Mouse (Mus musculus) spleen, postnatal 14 days (tissue): ENCODE results near the gene Vmn2r47.
"Not testable (repeated sequence)": the region's sequence is repeated elsewhere in the genome, so short reads cannot be mapped to it uniquely, and the experiment has no call there.

Experiments
- DNase-seq, 2 experiments: peaks; one replicate each; pipeline ENCODE4 v3.0.0; 2021 to 2022; ENCODE audit warnings: low spot score in 2 of 2

Gene Vmn2r47

DNA sequence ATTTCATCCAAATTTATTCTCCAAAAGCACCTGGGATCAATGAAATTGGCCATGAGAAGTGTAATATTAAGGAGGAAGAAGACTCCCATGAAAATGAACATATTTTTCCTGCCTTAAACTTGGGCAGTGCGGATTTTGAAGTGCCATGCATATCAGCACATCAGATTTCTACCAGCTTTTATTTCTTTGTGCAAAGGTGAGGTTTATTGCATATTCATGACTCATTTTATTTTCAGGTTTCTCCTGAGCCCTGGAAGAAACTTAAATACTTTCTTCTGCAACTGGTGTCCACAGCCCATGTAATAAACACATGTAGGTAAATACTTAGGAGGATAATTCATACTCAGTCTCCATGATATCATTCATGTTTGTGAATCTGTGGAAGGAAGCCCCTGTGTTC, at the start of gene Vmn2r47:
Gene Vmn2r47 (minus strand): TSS at position 101 of the 400 bp plus-strand sequence.
- DNase-seq: not testable (repeated sequence)

DNA sequence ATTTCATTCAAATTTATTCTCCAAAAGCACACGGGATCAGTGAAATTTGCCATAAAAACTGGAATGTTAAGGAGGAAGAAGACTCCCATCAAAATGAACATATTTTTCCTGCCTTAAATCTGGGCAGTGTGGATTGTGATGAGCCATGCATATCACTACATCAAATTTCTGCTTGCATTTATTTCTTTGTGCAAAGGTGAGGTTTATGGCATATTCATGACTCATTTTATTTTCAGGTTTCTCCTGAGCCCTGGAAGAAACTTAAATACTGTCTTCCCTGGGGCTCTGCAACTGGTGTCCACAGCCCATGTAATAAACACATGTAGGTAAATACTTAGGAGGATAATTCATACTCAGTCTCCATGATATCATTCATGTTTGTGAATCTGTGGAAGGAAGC, 70.7 kb downstream of the Vmn2r47 start, which contains the start of gene Vmn2r46:
Gene Vmn2r46 (minus strand): TSS at position 101 of the 400 bp plus-strand sequence.
- not testable (repeated sequence) for DNase-seq
